Mouse (Mus musculus): ENCODE results near the gene Zpbp2.

The Zpbp2 gene

DNA sequence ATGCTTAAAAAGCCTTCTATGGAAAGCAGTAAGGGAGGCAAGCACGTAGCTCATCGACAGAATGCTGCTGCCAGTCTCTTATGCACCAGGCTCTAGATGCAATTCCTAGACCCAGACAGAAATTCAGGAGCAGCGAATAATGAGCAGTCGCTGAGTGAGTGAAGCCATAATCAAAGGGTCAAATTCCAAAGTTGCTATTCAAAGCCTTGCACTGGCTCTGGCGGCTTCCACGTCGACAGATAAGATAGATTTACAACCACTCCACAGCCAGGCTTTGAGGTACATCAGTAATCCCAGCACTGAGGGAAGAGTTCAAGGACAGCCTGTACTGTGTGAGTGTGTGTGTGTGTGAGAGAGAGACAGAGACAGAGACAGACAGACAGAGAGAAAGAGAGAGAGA lies 10.0 kb downstream of the Zpbp2 start:
- WGBS = 56% methylated on average over 7 of the region's 7 CpGs

GRCm38 (mm10) chr11:98563025-98563424 lies 12.1 kb downstream of the Zpbp2 start:
- WGBS = 95% methylated on average over 3 of the region's 3 CpGs

DNA sequence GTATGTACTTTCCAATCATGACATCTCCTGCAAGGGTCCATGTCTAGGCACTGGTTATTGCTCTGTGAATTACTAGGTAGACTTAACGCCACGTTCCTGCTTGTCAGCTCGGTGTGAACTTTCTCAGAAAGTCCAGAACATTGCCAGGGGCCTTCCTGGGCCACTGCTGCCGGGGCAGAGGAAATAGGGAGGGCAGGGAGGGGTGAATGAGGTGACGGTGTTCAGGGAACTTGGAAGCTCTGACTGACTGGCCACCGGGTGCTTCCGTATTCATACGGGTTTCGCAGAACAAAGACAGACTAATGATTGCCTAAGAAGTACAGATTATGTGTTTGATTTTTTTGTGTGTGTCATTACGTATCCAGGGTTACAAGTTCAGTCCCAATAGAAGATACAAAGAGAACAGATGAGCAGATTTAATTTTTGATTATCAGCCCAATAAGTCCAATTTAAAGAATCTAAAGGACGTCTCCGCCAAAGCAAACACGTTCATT lies 13.1 kb downstream of the Zpbp2 start:
- 71% methylated on average over 13 of the region's 13 CpGs for WGBS

- WGBS = 89% methylated on average over 8 of the region's 8 CpGs
These were observed 17.4 kb downstream of the Zpbp2 start for GRCm38 (mm10) chr11:98568326-98568725.

- 85% methylated on average over 6 of the region's 6 CpGs for WGBS
These were observed 18.6 kb downstream of the Zpbp2 start for GRCm38 (mm10) chr11:98569461-98569860.

DNA sequence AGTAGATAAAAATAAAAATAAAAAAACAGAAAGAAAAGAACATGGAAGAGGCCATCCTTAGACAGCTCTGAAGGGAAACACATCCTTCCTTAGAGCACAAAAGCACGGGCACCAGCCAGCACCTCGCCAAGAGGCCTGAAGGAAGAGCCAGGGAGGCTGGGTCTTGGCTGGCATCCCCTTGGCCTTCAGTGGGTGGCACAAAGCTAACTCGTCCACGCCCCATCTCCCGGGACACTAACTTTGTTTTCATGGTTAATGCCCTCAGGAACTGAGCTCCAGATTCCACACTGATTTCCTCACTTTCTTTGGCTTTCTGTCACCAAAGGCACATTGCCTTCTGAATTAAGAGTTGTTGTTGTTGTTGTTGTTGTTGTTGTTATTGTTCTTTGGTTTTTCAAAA lies 26.9 kb downstream of the Zpbp2 start:
- 76% methylated on average over 5 of the region's 5 CpGs for WGBS

DNA sequence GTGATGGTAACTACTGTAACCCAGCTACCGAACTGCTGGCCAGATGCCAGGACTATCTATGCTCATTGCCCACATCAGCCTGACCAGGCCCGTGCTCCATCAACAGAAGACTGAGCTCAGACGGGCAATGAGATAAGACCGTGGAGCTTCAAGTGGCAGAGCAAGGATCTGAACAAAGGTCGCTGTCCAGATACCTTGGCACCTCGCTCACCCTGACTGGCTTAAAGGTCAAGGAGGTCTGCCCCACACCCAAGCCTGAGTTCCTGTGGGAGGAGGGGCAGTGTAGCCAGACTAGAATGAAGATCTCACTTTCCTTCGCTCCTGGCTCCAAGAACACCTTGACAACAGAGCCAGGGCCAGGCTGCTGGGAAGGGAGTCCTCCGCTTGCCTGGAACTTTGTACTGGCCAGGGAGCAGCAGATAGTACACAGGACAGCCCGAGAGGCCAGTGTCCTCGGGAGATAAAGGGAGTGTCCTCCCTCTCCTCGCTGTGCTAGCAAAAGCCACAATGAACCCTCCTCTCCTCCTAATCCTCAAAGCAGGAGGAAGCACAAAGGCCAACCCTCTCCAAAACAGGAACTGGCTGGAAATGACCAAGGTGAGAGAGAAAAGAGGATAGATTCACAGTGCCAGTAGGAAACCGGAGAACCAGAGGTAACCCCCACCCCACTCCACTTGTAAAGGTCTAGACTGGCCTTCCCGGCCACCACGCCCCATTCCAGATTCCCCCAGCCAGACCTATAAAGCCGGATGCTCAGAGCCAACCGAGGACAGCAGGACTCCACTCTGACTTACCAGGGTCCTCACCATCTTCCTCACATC lies 29.6 kb downstream of the Zpbp2 start:
- WGBS = 65% methylated on average over 16 of the region's 16 CpGs

- 45% methylated on average over 17 of the region's 17 CpGs for WGBS
These were observed 30.6 kb downstream of the Zpbp2 start for GRCm38 (mm10) chr11:98581286-98582029.

- 70% methylated on average over 8 of the region's 8 CpGs for WGBS
These were observed 31.1 kb downstream of the Zpbp2 start for GRCm38 (mm10) chr11:98582030-98582388.

DNA sequence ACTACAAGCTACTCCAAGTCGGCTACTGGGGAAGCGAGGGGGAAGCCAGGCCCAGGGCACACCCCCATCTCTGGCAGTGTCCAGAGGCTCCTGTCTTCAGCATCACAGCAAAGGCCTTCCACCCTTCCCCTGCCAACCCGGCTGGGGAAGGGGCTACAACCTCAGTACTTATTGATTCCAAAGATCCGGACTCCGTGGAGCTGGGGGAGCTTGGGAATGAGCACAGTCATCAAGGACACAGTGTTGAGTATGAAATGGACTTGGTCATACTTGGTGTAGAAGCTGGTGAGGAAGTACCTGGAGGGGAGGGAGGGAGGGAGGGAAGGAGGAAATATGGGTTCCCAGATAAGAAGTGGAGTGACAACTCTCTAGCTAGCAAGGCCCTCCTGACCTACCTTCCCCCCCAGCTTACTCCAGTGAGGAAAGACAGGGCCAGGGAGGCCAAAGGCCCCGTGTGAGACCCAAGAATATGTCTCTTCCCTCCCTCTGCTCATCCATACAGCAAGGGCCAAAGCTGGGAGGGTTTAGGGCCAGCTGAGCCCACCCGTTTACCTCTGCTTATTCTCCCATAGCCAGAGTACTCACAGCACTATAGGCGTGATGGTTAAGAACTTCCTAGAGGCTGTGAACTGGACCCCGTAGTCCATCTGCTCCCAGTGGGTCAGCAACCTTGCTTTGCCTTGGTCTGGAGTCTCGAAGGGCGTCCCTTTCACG lies 31.8 kb downstream of the Zpbp2 start:
- WGBS = 87% methylated on average over 12 of the region's 12 CpGs

- WGBS = 84% methylated on average over 3 of the region's 3 CpGs
These were observed 32.3 kb downstream of the Zpbp2 start for GRCm38 (mm10) chr11:98583265-98583552.

GRCm38 (mm10) chr11:98583571-98583970 lies 32.7 kb downstream of the Zpbp2 start:
- 39% methylated on average over 3 of the region's 3 CpGs for WGBS

- 67% methylated on average over 1 of the region's 1 CpGs for WGBS
These were observed 33.2 kb downstream of the Zpbp2 start for GRCm38 (mm10) chr11:98584146-98584545.

GRCm38 (mm10) chr11:98584629-98585177 lies 33.8 kb downstream of the Zpbp2 start:
- WGBS = 82% methylated on average over 6 of the region's 6 CpGs

- WGBS = 1% methylated on average over 22 of the region's 22 CpGs
These were observed 35.4 kb downstream of the Zpbp2 start for GRCm38 (mm10) chr11:98586087-98586891.

- 1% methylated on average over 49 of the region's 49 CpGs for WGBS
These were observed 36.1 kb downstream of the Zpbp2 start, which contains the start of gene Ormdl3 for GRCm38 (mm10) chr11:98586892-98587563. TSS of gene Ormdl3 (minus strand) at chr11:98587368.

GRCm38 (mm10) chr11:98587684-98588546 lies 37.0 kb downstream of the Zpbp2 start:
- 7% methylated on average over 20 of the region's 20 CpGs for WGBS

DNA sequence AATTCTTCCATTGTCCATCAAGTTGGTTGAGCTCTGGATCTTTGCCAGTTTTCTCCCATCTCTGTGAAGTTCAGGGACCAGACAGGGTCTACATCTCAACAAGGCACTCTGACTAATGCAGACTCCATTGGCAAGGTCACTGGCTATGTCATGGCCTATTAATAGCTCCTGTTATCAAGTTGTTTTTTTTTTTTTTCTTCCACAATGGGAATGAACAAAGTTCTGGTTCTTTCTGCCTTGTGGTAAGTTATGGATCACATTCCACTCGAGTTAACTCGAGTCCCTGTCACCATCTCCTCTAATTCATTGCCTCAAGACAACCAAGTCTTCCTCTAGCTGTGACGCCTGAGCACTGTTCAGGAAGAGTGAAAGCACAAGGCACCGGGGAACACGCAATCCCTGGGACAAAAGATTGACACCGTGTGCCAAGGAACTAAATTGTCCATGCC lies 38.0 kb downstream of the Zpbp2 start:
- WGBS = 56% methylated on average over 6 of the region's 6 CpGs

- WGBS = 80% methylated on average over 8 of the region's 8 CpGs
These were observed 38.4 kb downstream of the Zpbp2 start for GRCm38 (mm10) chr11:98589306-98589705.

All from cerebral cortex, adult 2 months (tissue).